Mouse (Mus musculus) cortical plate, adult 2 months (tissue): Measurements from ENCODE around the gene Mapk8. TPM values are rescaled to one million over a fixed set of nuclear protein-coding genes. Genes with fewer than 3 reads are reported as not detected.

Experiments used
- H3K27ac ChIP-seq: fragments of 200-500 bp; 2 replicates; pipeline ENCODE4 v1.5.1; 2012; ENCODE audit warnings: low read length, control low read depth, inconsistent platforms; ENCODE audit not compliant: insufficient read depth
- H3K4me1 ChIP-seq: fragments of 200-500 bp; 2 replicates; pipeline ENCODE4 v1.6.1; 2011; ENCODE audit warnings: low read length; ENCODE audit not compliant: control insufficient read depth, insufficient read depth
- H3K4me3 ChIP-seq: fragments of 200-500 bp; 2 replicates; pipeline ENCODE4 v1.5.1; 2011; ENCODE audit warnings: mild to moderate bottlenecking, low read length, control low read depth; ENCODE audit not compliant: insufficient read depth
- CTCF ChIP-seq: fragments of 200-500 bp; IDR thresholded peaks from 2 replicates; pipeline ENCODE4 v1.5.1; 2011; ENCODE audit warnings: mild to moderate bottlenecking, control low read depth, low read length; ENCODE audit not compliant: insufficient read depth; ENCODE audit errors: extremely low read depth
- POLR2A ChIP-seq: fragments of 200-500 bp; IDR thresholded peaks from 2 replicates; pipeline ENCODE4 v1.6.1; 2011; ENCODE audit warnings: mild to moderate bottlenecking, low read length, control low read depth; ENCODE audit not compliant: insufficient read depth; ENCODE audit errors: extremely low read depth
- polyA plus RNA-seq: library from polyadenylated mRNA; depleted of rRNA; stranded (reverse); fragments of >200 nt; gene quantifications from 2 replicates; pipeline ENCODE4 v1.2.3, GENCODE M21; 2012

The Mapk8 gene
- polyA plus RNA-seq, 1 experiment, result 63.3 TPM

- Histone ChIP-seq H3K27ac (no peak overlapping the region), H3K4me3 (no peak overlapping the region), H3K4me1 (no peaks in the 10 kb centered on the region)
- TF ChIP-seq CTCF (no peak), POLR2A (no peak)
These were observed 91.7 kb downstream of the Mapk8 start for GRCm38 (mm10) chr14:33355276-33355675.

GRCm38 (mm10) chr14:33352890-33353289 is 94.1 kb downstream of the Mapk8 start:
- no peak overlapping the region for H3K4me3 ChIP-seq
- no peaks in the 10 kb centered on the region for H3K4me1 ChIP-seq
- H3K27ac ChIP-seq, result no peak overlapping the region
- TF ChIP-seq CTCF, result no peak
- no peak for TF ChIP-seq POLR2A

- Histone ChIP-seq H3K27ac (no peak overlapping the region), H3K4me1 (no peaks in the 10 kb centered on the region), H3K4me3 (no peak overlapping the region)
- TF ChIP-seq CTCF, result no peak
- TF ChIP-seq POLR2A, result no peak
These were observed 94.8 kb downstream of the Mapk8 start for GRCm38 (mm10) chr14:33351984-33352722.

DNA sequence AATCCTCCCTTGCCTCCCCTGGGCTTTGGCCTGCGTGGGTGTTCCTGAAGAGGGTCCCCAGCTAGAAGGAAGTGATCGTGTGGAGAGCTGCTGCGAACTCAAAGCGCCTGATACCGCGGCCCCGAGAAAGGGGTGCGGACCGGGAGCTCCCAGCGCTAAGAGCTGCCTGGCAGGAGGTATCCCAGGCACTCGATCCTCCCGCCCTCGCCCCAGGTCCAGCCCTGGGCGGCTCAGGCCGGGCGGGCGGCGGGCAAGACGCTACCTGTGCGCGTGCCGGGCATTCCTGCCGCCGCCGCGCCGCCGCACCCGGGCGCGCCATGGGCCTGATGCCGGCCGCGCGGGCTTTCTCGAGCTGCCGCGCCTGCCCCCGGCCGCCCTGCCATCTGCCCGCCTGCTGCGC is 95.9 kb downstream of the Mapk8 start:
- TF ChIP-seq POLR2A (no peak), CTCF (no peak)
- H3K4me3 ChIP-seq, result no peak overlapping the region; the same call in 1 of the 2 replicates
- no peak overlapping the region for H3K27ac ChIP-seq
- no peaks in the 10 kb centered on the region for H3K4me1 ChIP-seq

GRCm38 (mm10) chr14:33348146-33348545 is 98.8 kb downstream of the Mapk8 start:
- Histone ChIP-seq H3K4me3 (no peak overlapping the region), H3K27ac (no peak overlapping the region)
- no peak for TF ChIP-seq CTCF
- TF ChIP-seq POLR2A, result no peak

DNA sequence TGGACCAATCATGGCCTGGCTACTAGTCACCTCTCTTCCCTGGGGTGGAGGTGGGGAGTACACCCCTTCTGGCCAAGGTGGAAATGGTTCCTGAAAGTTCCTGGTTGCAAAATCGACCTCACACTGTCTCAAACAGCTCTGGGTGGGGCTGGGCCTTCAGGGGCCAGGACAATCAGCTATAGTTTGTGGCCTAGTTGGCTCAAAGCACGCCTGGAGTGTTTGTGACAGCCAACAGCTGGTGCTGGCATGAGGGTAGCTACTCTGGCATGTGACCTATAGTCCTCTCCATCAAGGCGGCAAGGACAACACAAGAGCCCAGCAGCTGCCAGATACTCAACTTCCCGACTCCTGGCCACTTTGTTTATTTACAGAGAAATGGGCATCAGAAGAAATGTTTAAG is 99.2 kb downstream of the Mapk8 start:
- TF ChIP-seq CTCF (no peak), POLR2A (no peak)
- no peaks in the 10 kb centered on the region for H3K4me1 ChIP-seq

More at GRCm38 (mm10) chr14:33348146-33348545, 98.8 kb downstream of the Mapk8 start:
- H3K4me1 ChIP-seq, result no peaks in the 10 kb centered on the region

GRCm38 (mm10) chr14:33346546-33346945 is 100.4 kb downstream of the Mapk8 start:
- Histone ChIP-seq H3K27ac (no peak overlapping the region), H3K4me3 (no peak overlapping the region), H3K4me1 (no peaks in the 10 kb centered on the region)
- TF ChIP-seq CTCF (no peak), POLR2A (no peak)

More for the DNA sequence above, 99.2 kb downstream of the Mapk8 start:
- no peak overlapping the region for H3K4me3 ChIP-seq
- no peak overlapping the region for H3K27ac ChIP-seq

DNA sequence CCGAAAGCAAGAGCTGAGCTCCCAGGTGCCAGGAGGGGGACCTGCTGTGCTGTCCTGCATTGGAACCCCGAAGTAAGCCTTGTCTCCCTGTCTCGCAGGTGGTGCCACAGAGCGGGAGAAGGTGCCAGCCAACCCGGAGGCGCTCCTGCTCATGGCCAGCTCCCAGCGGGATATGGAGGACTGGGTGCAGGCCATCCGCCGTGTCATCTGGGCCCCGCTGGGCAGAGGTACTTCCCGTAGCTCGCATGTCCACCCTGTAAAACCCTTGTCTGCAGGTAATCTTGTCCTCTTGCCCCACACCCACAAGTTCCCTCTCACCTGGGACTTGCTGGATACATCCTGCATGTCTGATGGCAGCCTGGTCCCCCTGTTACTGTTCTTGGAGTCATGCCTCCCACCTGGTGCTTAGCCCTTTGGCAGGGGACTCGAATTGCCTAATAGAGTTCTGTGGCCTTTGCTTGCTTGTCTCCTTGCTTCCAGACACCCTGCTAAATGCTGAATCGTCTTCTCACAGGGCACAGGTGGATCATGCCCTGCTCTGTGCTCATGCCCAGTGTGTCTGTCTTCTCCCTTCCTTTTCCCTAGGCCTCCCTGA is 103.7 kb downstream of the Mapk8 start:
- Histone ChIP-seq H3K27ac (no peak overlapping the region), H3K4me3 (no peak overlapping the region)
- TF ChIP-seq CTCF (no peak), POLR2A (no peak)

GRCm38 (mm10) chr14:33338684-33339083 is 108.3 kb downstream of the Mapk8 start:
- H3K4me3 ChIP-seq, result no peak overlapping the region
- H3K27ac ChIP-seq, result no peak overlapping the region
- TF ChIP-seq CTCF (peak; percentile 25; the same call in 1 of the 2 replicates), POLR2A (no peak)
- H3K4me1 ChIP-seq, result no peaks in the 10 kb centered on the region

More for the DNA sequence above, 103.7 kb downstream of the Mapk8 start:
- no peaks in the 10 kb centered on the region for H3K4me1 ChIP-seq

- H3K4me1 ChIP-seq, result no peaks in the 10 kb centered on the region
- H3K27ac ChIP-seq, result no peak overlapping the region
- TF ChIP-seq CTCF (no peak), POLR2A (no peak)
- no peak overlapping the region for H3K4me3 ChIP-seq
These were observed 111.2 kb downstream of the Mapk8 start for GRCm38 (mm10) chr14:33335733-33336132.
